Mouse (Mus musculus) kidney, adult 2 months (tissue): Measurements from ENCODE around the gene Smco3.

Source experiments
- CTCF ChIP-seq: fragments of 200-500 bp; conservative IDR thresholded peaks from 2 replicates; pipeline ENCODE4 v1.5.1; 2011; ENCODE audit warnings: low read depth, mild to moderate bottlenecking, control low read depth, low read length, moderate library complexity, mixed read lengths; ENCODE audit not compliant: insufficient read depth, insufficient read length
- POLR2A ChIP-seq: fragments of 200-500 bp; IDR thresholded peaks from one replicate; pipeline ENCODE4 v1.6.1; 2011; ENCODE audit warnings: low read depth, low read length, control low read depth

- TF ChIP-seq CTCF (no peak), POLR2A (no peak)
Measured at GRCm38 (mm10) chr6:136795850-136796249, 39.4 kb downstream of the Smco3 start.
